Mouse (Mus musculus) forebrain, postnatal 0 days (tissue): ENCODE data around the gene 1700003F12Rik. TPM values are rescaled to one million over a fixed set of nuclear protein-coding genes. Genes with fewer than 3 reads are reported as not detected.

ENCODE experiments used
- ATAC-seq: fragments of 200-750 bp; cut with Nextera tagmentation; 2 replicates; pipeline ENCODE4 v1.8.0; 2017; ENCODE audit warnings: mild to moderate bottlenecking, moderate library complexity
- DNase-seq: peaks from one replicate; pipeline ENCODE4 v3.0.0-alpha.2; 2015
- H3K27ac ChIP-seq: fragments of 300-500 bp; sonication (generic); 2 replicates; pipeline ENCODE4 v1.5.1; 2014; ENCODE audit warnings: low read depth, mild to moderate bottlenecking, antibody characterized with exemption, low read length, moderate library complexity, mixed read lengths
- H3K27me3 ChIP-seq: fragments of 300-500 bp; sonication (generic); 2 replicates; pipeline ENCODE4 v1.6.1; 2014; ENCODE audit warnings: mild to moderate bottlenecking, low read length, mixed read lengths; ENCODE audit not compliant: insufficient read depth
- H3K36me3 ChIP-seq: fragments of 300-500 bp; sonication (generic); 2 replicates; pipeline ENCODE4 v1.6.1; 2014; ENCODE audit warnings: mild to moderate bottlenecking, moderate library complexity; ENCODE audit not compliant: insufficient read depth
- H3K4me1 ChIP-seq: fragments of 300-500 bp; sonication (generic); 2 replicates; pipeline ENCODE4 v1.6.1; 2014; ENCODE audit warnings: antibody characterized with exemption; ENCODE audit not compliant: insufficient read depth
- H3K4me2 ChIP-seq: fragments of 300-500 bp; sonication (generic); 2 replicates; pipeline ENCODE4 v1.6.1; 2014; ENCODE audit warnings: low read depth, mild to moderate bottlenecking, moderate library complexity
- H3K4me3 ChIP-seq: fragments of 300-500 bp; sonication (generic); 2 replicates; pipeline ENCODE4 v1.5.1; 2014; ENCODE audit warnings: low read depth, low read length, mixed read lengths
- H3K9ac ChIP-seq: fragments of 300-500 bp; sonication (generic); 2 replicates; pipeline ENCODE4 v1.6.1; 2014; ENCODE audit warnings: mild to moderate bottlenecking
- H3K9me3 ChIP-seq: fragments of 300-500 bp; sonication (generic); 2 replicates; pipeline ENCODE4 v1.6.1; 2016; ENCODE audit warnings: low read length
- CTCF ChIP-seq: sonication (generic); IDR thresholded peaks from 2 replicates; pipeline ENCODE4 v1.5.1; 2016; ENCODE audit warnings: antibody characterized with exemption, control low read depth, low read depth
- whole genome bisulfite sequencing: fragments of 180-500 bp; shearing (Covaris S2); extraction: QIAGEN DNeasy Blood & Tissue Kit; methylation state at CpG from one replicate; pipeline ENCODE4 v1.1.7; 2014; 5-methylcytosine and 5-hydroxymethylcytosine counted together
- polyA plus RNA-seq: library from polyadenylated mRNA; unstranded; fragments of >200 nt; fragmentation: Nextera tagmentation; extraction: Ambion mirVana; gene quantifications from 2 replicates; pipeline ENCODE4 v1.2.1, GENCODE M21; 2015
- total RNA-seq: library from RNA; depleted of rRNA; stranded (reverse); fragments of >200 nt; gene quantifications from 2 replicates; pipeline ENCODE4 v1.2.3, GENCODE M21; 2014

Gene 1700003F12Rik
- total and polyA plus RNA-seq, 2 experiments from 2014 or later = 1.7 to 2.8 TPM

DNA sequence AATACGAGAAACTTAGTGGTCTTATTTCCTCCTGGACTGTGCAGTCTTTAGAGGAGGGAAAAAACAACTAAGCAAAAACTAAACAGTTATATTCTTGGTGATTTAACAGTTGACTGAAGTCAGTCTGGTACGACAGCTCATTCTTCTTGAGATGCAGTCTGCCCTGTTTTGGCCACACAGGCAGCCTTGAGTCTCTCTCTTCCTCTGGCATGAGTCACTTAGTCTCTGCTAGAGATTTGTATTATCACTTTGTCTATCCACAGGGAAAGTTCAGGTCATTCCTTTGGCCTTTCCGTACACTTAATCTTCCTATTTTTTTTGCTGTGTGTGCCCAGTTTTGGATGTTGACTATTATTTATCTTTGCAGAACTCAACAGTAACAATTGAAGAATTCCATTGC, 36.7 kb upstream of the 1700003F12Rik start:
- no peak overlapping the region for H3K4me2 ChIP-seq
- no peak overlapping the region for H3K9ac ChIP-seq
- H3K27ac ChIP-seq = no peak overlapping the region
- H3K36me3 ChIP-seq = peaks cover 13% of the 10 kb centered on the region
- WGBS = 96% methylated on average over 3 of the region's 3 CpGs
- ATAC-seq (no peak), DNase-seq (no peak)
- H3K9me3 ChIP-seq = no peaks in the 10 kb centered on the region
- no peaks in the 10 kb centered on the region for H3K27me3 ChIP-seq
- no peak for TF ChIP-seq CTCF
- no peaks in the 10 kb centered on the region for H3K4me1 ChIP-seq
- H3K4me3 ChIP-seq = no peak overlapping the region

DNA sequence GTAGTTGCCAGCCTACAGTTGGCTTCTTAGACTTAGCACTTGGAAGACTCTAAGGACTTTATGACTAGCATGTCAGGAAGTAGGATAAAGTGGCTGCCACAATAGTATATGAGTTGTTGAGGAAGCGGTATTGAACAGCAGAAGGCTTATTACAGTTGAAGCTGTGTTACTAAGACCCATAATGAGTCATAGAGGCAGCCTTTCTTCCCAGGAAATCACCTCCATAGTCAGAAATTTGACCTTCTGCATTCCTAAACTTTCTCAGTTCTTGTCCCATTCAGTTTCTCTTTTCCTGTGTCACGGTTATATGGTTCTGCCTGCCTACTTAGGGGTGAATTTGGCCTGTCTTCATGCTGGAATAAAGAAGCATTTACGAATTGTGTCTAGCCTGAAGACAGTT, 29.9 kb upstream of the 1700003F12Rik start:
- H3K27ac ChIP-seq = no peak overlapping the region
- no peak overlapping the region for H3K9ac ChIP-seq
- no peak overlapping the region for H3K4me3 ChIP-seq
- no peak overlapping the region for H3K4me2 ChIP-seq
- H3K36me3 ChIP-seq = peaks cover 19% of the 10 kb centered on the region
- DNase-seq = no peak
- ATAC-seq = no peak
- H3K4me1 ChIP-seq = no peaks in the 10 kb centered on the region
- WGBS = 84% methylated on average over 3 of the region's 3 CpGs
- no peaks in the 10 kb centered on the region for H3K27me3 ChIP-seq
- H3K9me3 ChIP-seq = no peaks in the 10 kb centered on the region
- no peak for TF ChIP-seq CTCF

DNA sequence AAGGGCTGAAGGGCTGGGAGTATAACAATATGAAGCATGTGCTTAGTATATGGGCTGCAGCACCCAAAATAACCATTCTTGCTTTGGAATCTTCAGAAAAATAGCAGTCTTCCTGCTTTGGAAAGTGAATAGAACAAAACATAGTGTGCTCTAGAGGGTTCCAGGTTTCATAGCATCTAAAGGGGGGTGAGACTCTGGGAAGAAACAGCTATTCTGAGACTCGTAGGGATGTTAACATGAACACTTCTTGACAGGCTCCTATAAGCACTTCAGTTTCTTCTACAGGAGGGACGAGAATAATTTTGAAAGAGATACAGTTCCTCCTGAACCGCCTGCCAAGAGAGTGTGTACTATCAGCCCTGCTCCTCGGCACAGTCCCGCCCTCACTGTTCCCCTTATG, 29.5 kb upstream of the 1700003F12Rik start:
- Histone ChIP-seq H3K27me3 (no peaks in the 10 kb centered on the region), H3K4me1 (no peaks in the 10 kb centered on the region), H3K4me2 (no peak overlapping the region), H3K4me3 (no peak overlapping the region), H3K36me3 (peaks cover 21% of the 10 kb centered on the region), H3K9me3 (no peaks in the 10 kb centered on the region), H3K9ac (no peak overlapping the region), H3K27ac (no peak overlapping the region)
- no peak for TF ChIP-seq CTCF
- ATAC-seq (no peak), DNase-seq (no peak)
- 93% methylated on average over 5 of the region's 5 CpGs for WGBS

DNA sequence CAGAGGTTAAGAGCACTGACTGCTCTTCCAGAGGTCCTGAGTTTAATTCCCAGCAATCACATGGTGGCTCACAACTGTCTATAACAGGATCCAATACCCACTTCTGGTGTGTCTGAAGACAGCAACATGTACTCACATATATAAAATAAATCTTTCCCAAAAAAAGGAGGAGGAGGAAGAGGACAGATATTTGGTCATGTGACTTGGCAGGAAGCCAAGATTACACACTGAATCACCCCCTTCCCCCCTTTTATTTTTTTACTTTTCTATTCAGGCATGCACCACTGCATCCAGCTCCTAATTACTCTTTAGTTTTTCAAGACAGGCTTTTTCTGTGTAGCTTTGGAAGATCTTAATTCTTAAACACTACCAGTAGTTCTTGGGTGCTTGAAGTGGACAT, 25.4 kb upstream of the 1700003F12Rik start:
- no peak overlapping the region for H3K9ac ChIP-seq
- no peak overlapping the region for H3K27ac ChIP-seq
- peaks cover 44% of the 10 kb centered on the region for H3K36me3 ChIP-seq
- no peak overlapping the region for H3K4me2 ChIP-seq
- TF ChIP-seq CTCF = no peak
- no peak for DNase-seq
- no peak for ATAC-seq
- H3K4me1 ChIP-seq = no peaks in the 10 kb centered on the region
- no peaks in the 10 kb centered on the region for H3K27me3 ChIP-seq
- no peaks in the 10 kb centered on the region for H3K9me3 ChIP-seq
- H3K4me3 ChIP-seq = no peak overlapping the region

DNA sequence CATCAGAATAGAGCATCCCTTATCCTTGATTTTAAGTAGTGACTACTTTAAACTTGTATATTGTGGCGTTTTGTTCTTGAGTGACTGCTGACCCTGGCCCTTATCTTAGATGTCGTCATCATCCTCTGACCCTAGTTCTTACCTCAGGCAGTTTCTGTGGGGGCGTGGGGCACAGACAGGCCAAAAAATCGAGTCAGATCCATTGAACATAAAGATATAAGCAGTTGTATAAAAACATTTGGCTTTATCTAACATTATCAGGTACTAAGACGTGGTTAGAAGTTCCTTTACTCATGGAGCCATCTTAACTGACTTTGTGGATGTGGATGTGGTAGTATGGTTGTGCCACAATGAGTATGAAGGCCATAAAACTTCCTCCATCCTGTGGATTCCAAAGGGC, 24.6 kb upstream of the 1700003F12Rik start:
- Histone ChIP-seq H3K4me3 (no peak overlapping the region), H3K9me3 (no peaks in the 10 kb centered on the region), H3K36me3 (peaks cover 37% of the 10 kb centered on the region), H3K4me1 (no peaks in the 10 kb centered on the region), H3K9ac (no peak overlapping the region), H3K27ac (no peak overlapping the region), H3K27me3 (no peaks in the 10 kb centered on the region), H3K4me2 (no peak overlapping the region)
- 95% methylated on average over 5 of the region's 5 CpGs for WGBS
- no peak for TF ChIP-seq CTCF
- ATAC-seq (no peak), DNase-seq (no peak)

DNA sequence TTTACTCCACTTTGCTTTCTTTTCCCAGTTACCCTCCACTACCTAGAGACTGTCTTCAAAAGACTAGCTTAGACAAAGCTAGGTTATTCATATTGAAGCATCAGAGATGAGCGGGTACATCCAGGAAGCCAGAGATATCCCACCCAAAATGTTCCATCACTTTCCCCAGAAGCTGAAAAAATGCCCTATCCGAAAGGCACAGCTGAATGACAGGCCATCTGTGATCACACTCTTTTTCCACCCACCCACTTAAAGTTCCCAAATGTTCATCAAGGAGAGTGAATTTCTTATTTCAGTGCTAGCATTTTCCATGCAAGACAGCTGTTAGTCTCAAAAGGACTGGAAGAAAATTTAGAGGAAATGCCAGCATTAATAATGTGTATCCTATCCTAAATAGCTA, 21.6 kb upstream of the 1700003F12Rik start:
- H3K36me3 ChIP-seq = peaks cover 37% of the 10 kb centered on the region
- DNase-seq = peak; percentile 55
- 74% methylated on average over 2 of the region's 2 CpGs for WGBS
- H3K4me3 ChIP-seq = no peak overlapping the region
- no peak for TF ChIP-seq CTCF
- H3K27ac ChIP-seq = peak overlapping the region; percentile 35; the same call in 1 of the 2 replicates
- no peaks in the 10 kb centered on the region for H3K27me3 ChIP-seq
- H3K9me3 ChIP-seq = no peaks in the 10 kb centered on the region
- H3K4me1 ChIP-seq = no peaks in the 10 kb centered on the region
- H3K4me2 ChIP-seq = no peak overlapping the region
- no peak overlapping the region for H3K9ac ChIP-seq
- peak; percentile 53; the same call in 1 of the 2 replicates for ATAC-seq

DNA sequence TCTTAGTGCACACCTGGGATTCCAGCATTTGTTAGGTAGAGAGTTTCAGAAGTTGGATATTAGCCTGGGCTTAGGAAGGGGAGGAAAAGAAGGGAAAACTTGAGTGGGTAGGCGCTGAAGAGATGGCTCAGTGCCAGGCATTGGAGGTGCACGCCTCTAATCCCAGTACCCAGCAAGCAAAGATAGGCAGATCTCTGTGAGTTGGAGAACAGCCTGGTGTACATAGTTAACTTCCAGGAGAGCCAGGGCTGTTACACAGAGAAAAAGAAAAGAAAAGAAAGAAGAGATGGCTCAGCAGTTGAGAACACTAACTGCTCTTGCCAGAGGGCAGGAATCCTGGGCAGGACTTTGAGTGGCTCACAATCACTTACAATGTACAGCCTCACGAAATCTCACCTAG, 20.4 kb upstream of the 1700003F12Rik start:
- H3K27me3 ChIP-seq = no peaks in the 10 kb centered on the region
- H3K4me1 ChIP-seq = no peaks in the 10 kb centered on the region
- no peak overlapping the region for H3K4me2 ChIP-seq
- H3K4me3 ChIP-seq = no peak overlapping the region
- H3K36me3 ChIP-seq = peaks cover 48% of the 10 kb centered on the region
- WGBS = 35% methylated on average over 3 of the region's 3 CpGs
- TF ChIP-seq CTCF = no peak
- ATAC-seq (no peak), DNase-seq (no peak)
- no peak overlapping the region for H3K9ac ChIP-seq
- no peak overlapping the region for H3K27ac ChIP-seq
- H3K9me3 ChIP-seq = no peaks in the 10 kb centered on the region

DNA sequence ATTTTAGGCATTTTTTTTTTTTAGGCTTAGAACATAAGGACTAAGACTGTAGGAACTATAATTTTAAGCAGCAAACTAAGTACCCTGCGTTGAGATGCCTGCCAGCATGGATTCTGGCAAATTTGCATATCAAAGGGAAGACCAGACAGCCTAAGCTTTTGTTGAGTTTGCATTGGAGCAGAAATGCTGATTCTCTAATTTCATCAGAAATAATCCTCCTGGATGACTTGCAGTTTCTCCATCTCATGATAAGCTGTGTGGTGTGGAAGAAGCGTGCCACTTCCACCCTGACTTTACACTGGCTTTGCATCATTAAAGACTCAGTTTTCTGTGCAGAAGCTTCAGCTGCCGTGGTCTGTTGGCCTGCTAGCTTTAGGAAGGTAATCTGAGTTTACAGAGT, 14.0 kb upstream of the 1700003F12Rik start:
- Histone ChIP-seq H3K9ac (no peak overlapping the region), H3K27me3 (no peaks in the 10 kb centered on the region), H3K4me2 (no peak overlapping the region), H3K4me3 (no peak overlapping the region), H3K4me1 (0 out of 2 replicates have a peak, but pooled peaks cover 3% of the 10 kb centered on the region), H3K36me3 (peaks cover 48% of the 10 kb centered on the region), H3K9me3 (no peaks in the 10 kb centered on the region), H3K27ac (peak overlapping the region; percentile 16; the same call in 1 of the 2 replicates)
- DNase-seq = peak; percentile 48
- peak; percentile 42; the same call in 1 of the 2 replicates for ATAC-seq
- TF ChIP-seq CTCF = no peak
- WGBS = 17% methylated on average over 3 of the region's 3 CpGs
